Mouse (Mus musculus) heart, embryonic 12.5 days (tissue): Measurements from ENCODE around the gene Tet3. TPM values are rescaled to one million over a fixed set of nuclear protein-coding genes. Genes with fewer than 3 reads are reported as not detected.

ENCODE experiments used
- ATAC-seq: fragments of 200-750 bp; cut with Nextera tagmentation; 2 replicates; pipeline ENCODE4 v1.8.0; 2017; ENCODE audit warnings: moderate TSS enrichment, moderate library complexity; ENCODE audit not compliant: insufficient number of reproducible peaks, low FRiP score
- H3K27ac ChIP-seq: fragments of 300-500 bp; sonication (generic); 2 replicates; pipeline ENCODE4 v1.5.1; 2016; ENCODE audit warnings: mild to moderate bottlenecking, moderate library complexity; ENCODE audit not compliant: poor library complexity, severe bottlenecking
- H3K27me3 ChIP-seq: fragments of 300-500 bp; sonication (generic); replicated peaks from 2 replicates; pipeline ENCODE4 v1.6.1; 2016; ENCODE audit warnings: mild to moderate bottlenecking, moderate library complexity
- H3K36me3 ChIP-seq: fragments of 300-500 bp; sonication (generic); 2 replicates; pipeline ENCODE4 v1.6.1; 2016; ENCODE audit warnings: mild to moderate bottlenecking, moderate library complexity
- H3K4me1 ChIP-seq: fragments of 300-500 bp; sonication (generic); replicated peaks from 2 replicates; pipeline ENCODE4 v1.6.1; 2016; ENCODE audit warnings: mild to moderate bottlenecking
- H3K4me2 ChIP-seq: fragments of 300-500 bp; sonication (generic); 2 replicates; pipeline ENCODE4 v1.6.1; 2016; ENCODE audit warnings: mild to moderate bottlenecking, moderate library complexity
- H3K4me3 ChIP-seq: fragments of 300-500 bp; sonication (generic); 2 replicates; pipeline ENCODE4 v1.5.1; 2016; ENCODE audit warnings: mild to moderate bottlenecking
- H3K9ac ChIP-seq: fragments of 300-500 bp; sonication (generic); 2 replicates; pipeline ENCODE4 v1.6.1; 2016; ENCODE audit warnings: mild to moderate bottlenecking, moderate library complexity
- H3K9me3 ChIP-seq: fragments of 300-500 bp; sonication (generic); replicated peaks from 2 replicates; pipeline ENCODE4 v1.6.1; 2016; ENCODE audit warnings: mild to moderate bottlenecking, moderate library complexity
- WGBS: fragments of 180-500 bp; shearing (Covaris S2); methylation state at CpG from one replicate; pipeline ENCODE4 v1.1.7; 2016; 5-methylcytosine and 5-hydroxymethylcytosine counted together
- polyA plus RNA-seq: library from polyadenylated mRNA; unstranded; fragments of >200 nt; fragmentation: Nextera tagmentation; extraction: Ambion mirVana; gene quantifications from 2 replicates; pipeline ENCODE4 v1.2.1, GENCODE M21; 2016

Gene Tet3
- polyA plus RNA-seq, 1 experiment from 2014 or later, result 31.3 TPM

DNA sequence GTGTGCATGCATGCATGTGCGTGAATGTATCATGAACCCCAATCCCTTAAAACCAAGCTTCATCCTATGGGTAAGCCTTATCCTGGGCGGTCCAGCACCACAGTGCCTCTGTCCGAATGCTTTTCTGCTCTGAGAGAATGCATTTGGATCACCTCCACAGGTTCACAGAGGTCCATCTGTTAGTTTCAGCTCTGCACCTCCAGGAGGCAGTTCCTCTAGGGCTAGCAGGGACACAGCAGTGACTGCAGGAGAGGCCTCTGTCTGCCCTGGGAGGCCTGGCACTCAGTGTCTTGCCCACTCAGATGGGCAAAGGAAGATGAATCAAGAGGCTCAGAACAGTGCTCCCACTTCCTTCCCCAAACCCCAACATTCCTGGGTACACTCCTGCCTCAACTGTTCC is 32.3 kb downstream of the Tet3 start:
- no peak for ATAC-seq
- no peak overlapping the region for H3K4me2 ChIP-seq
- H3K27ac ChIP-seq, result no peak overlapping the region
- H3K27me3 ChIP-seq, result no peaks in the 10 kb centered on the region
- peaks cover 29% of the 10 kb centered on the region for H3K36me3 ChIP-seq
- no peaks in the 10 kb centered on the region for H3K9me3 ChIP-seq
- peaks cover 62% of the 10 kb centered on the region for H3K4me1 ChIP-seq
- WGBS, result 92% methylated on average over 3 of the region's 3 CpGs
- H3K9ac ChIP-seq, result no peak overlapping the region
- no peak overlapping the region for H3K4me3 ChIP-seq

DNA sequence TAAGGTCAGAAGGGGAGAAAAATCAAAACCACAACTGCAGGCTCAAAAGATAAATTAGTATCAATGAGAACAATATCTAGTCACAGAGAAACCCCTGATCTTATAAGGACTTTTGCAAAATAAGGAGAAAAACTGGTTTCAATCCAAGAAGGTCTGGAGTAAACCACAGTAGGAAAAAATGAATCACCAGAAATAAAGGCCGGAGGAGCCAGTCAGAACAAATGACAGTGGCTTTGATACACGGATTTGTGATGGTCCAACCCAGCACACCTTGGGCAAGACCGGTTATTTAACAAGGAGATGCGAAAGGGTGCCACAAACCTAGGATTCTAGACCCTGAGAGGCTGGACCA is 34.9 kb downstream of the Tet3 start:
- no peak for ATAC-seq
- H3K4me3 ChIP-seq, result no peak overlapping the region
- WGBS, result 78% methylated on average over 4 of the region's 4 CpGs
- peaks cover 24% of the 10 kb centered on the region for H3K36me3 ChIP-seq
- H3K4me1 ChIP-seq, result peaks cover 67% of the 10 kb centered on the region
- H3K9me3 ChIP-seq, result no peaks in the 10 kb centered on the region
- no peaks in the 10 kb centered on the region for H3K27me3 ChIP-seq
- no peak overlapping the region for H3K4me2 ChIP-seq
- H3K9ac ChIP-seq, result no peak overlapping the region
- 0 out of 2 replicates have a peak overlapping the region, but pooled peaks have one; percentile 40 for H3K27ac ChIP-seq

DNA sequence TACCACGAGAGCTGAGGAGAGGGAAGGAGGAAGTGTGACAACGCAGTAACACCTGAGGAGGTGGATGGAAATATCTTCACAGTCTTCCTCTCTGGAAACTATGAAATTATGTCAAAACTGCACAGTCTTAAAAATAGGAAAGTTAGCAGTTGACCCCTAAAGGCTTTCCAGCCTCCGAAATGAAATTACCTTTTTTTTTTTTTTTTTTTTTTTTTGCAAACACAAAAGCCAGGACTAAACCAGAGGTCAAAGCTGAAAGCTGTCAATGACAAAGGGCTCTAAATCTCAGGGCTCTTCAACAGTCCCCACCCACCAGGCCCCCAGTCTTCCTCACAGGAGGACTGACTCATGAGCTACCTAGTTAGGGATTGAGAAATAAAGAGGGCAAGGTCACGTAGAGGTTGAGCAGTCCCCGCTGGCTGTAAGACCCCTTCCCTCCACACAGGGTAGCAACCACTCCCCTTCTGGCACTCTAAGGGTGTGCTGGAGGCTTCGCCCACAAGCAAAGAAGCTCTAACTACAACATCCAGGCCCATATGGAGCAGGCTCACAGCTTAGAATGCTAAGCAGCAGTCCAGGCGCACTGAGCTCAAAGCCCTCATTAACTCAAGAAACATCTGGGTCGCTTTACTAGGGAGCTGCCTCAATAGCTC is 35.4 kb downstream of the Tet3 start:
- ATAC-seq, result no peak
- Histone ChIP-seq H3K4me3 (no peak overlapping the region), H3K9ac (0 out of 2 replicates have a peak overlapping the region, but pooled peaks have one; percentile 44), H3K4me1 (peaks cover 69% of the 10 kb centered on the region), H3K36me3 (peaks cover 24% of the 10 kb centered on the region), H3K27ac (0 out of 2 replicates have a peak overlapping the region, but pooled peaks have one; percentile 40), H3K4me2 (no peak overlapping the region), H3K27me3 (no peaks in the 10 kb centered on the region), H3K9me3 (no peaks in the 10 kb centered on the region)
- WGBS, result 52% methylated on average over 8 of the region's 8 CpGs

DNA sequence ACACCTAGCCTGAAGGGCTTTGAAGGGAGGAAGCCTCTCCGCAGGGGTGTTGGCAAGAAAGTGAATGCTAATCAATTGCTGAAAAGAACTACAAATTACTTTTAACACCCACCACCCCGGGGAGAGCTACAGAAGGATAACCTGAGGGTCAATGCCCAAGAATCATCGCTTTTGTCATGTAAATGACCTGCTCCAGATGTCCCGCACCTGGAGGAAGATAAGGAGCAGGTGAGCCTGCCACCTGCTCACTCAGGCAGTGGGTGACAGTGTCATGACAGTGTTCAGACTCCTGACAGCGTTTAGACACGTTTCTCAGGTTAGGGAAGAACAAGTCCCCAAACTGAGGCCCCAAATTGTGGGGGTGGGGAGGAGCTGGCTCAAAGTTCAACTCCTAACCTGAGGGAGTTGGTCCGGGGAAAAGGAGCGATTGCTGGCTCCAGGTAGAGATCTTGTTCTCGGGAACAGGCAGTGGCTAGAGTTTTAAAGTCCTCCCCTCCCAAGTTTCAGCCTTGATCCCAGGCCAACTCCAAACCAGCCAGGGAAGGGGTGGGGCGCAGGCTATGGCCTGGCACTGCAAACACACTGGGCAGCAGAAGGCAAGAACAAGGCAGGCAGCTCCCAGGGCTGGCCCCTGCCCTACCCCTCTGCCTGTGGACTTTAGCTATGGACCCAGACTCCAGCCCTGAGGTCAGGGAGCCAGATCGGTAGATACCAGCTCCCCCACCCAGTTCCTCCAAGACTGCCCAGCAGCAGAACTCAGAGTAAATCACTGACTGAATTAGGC is 36.8 kb downstream of the Tet3 start:
- Histone ChIP-seq H3K4me1 (peaks cover 66% of the 10 kb centered on the region), H3K36me3 (peaks cover 22% of the 10 kb centered on the region), H3K4me3 (no peak overlapping the region), H3K9ac (no peak overlapping the region), H3K4me2 (no peak overlapping the region), H3K27me3 (no peaks in the 10 kb centered on the region), H3K9me3 (no peaks in the 10 kb centered on the region), H3K27ac (no peak overlapping the region)
- WGBS, result 34% methylated on average over 11 of the region's 11 CpGs
- ATAC-seq, result 0 out of 2 replicates have a peak, but pooled peaks have one; percentile 34

DNA sequence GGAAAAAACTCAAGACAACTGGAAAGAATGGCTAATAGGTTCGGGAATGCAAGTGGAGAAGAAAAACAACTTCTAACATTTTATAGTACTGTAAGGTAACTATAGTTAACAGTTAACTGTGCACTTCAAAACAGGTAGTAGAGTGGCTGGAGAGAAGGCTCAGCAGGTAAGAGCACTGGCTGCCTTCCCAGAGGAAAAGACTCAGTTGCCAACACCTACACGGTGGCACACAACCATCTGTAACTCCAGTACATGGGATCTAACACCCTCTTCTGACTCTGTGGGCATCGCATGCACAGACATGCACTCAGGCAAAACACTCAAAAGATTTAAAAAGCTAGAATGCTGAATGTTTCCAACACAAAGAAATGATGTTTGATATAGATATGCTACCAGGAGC is 39.4 kb downstream of the Tet3 start:
- no peak for ATAC-seq
- H3K4me2 ChIP-seq, result no peak overlapping the region
- H3K9me3 ChIP-seq, result no peaks in the 10 kb centered on the region
- peaks cover 74% of the 10 kb centered on the region for H3K4me1 ChIP-seq
- WGBS, result 90% methylated on average over 3 of the region's 3 CpGs
- no peak overlapping the region for H3K4me3 ChIP-seq
- no peaks in the 10 kb centered on the region for H3K27me3 ChIP-seq
- H3K9ac ChIP-seq, result no peak overlapping the region
- peaks cover 13% of the 10 kb centered on the region; the same call in 1 of the 2 replicates for H3K36me3 ChIP-seq
- H3K27ac ChIP-seq, result no peak overlapping the region

DNA sequence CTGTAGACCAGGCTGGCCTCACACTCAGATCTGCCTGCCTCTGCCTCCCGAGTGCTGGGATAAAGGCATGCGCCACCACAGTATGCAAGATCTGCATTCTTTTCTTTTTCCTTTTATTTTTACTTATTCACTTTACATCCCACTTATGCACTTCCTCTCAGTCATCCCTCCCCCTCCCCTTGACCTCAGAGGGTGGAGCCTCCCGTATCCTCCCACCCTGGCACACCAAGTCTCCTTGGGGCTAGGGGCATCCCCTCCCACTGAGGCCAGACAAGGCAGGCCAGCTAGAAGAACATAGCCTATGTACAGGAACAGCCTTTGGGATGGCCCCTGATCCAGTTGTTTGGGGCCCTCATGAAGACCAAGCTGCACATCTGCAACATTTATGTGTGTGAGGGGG is 41.4 kb downstream of the Tet3 start:
- WGBS, result 81% methylated on average over 3 of the region's 3 CpGs
- Histone ChIP-seq H3K36me3 (peaks cover 15% of the 10 kb centered on the region; the same call in 1 of the 2 replicates), H3K27ac (no peak overlapping the region), H3K4me3 (no peak overlapping the region), H3K27me3 (no peaks in the 10 kb centered on the region), H3K9me3 (no peaks in the 10 kb centered on the region), H3K9ac (no peak overlapping the region), H3K4me2 (no peak overlapping the region), H3K4me1 (peaks cover 77% of the 10 kb centered on the region)
- ATAC-seq, result no peak

DNA sequence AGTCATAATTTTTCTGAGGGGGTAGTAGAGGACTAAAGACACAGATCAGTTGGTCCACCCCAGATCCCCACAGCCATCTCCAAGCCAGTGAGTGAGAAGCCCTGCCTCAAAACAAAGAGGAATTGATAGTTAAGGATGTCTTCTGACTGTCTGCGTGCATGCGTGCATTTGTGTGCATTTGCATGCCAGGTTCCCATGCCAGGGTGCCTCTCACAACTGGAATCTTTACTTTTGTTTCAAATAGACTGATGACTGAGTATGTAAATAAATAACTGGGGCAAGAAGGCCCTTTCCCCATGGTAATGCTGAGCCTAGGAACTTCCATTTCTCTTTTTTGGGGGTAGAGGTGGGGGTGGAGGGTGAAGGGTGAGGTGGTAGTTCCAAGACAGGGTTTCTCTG is 41.8 kb downstream of the Tet3 start:
- Histone ChIP-seq H3K36me3 (peaks cover 15% of the 10 kb centered on the region; the same call in 1 of the 2 replicates), H3K4me3 (no peak overlapping the region), H3K9ac (no peak overlapping the region), H3K4me2 (no peak overlapping the region), H3K4me1 (peaks cover 77% of the 10 kb centered on the region), H3K27ac (no peak overlapping the region), H3K9me3 (no peaks in the 10 kb centered on the region), H3K27me3 (no peaks in the 10 kb centered on the region)
- 95% methylated on average over 2 of the region's 2 CpGs for WGBS
- no peak for ATAC-seq

DNA sequence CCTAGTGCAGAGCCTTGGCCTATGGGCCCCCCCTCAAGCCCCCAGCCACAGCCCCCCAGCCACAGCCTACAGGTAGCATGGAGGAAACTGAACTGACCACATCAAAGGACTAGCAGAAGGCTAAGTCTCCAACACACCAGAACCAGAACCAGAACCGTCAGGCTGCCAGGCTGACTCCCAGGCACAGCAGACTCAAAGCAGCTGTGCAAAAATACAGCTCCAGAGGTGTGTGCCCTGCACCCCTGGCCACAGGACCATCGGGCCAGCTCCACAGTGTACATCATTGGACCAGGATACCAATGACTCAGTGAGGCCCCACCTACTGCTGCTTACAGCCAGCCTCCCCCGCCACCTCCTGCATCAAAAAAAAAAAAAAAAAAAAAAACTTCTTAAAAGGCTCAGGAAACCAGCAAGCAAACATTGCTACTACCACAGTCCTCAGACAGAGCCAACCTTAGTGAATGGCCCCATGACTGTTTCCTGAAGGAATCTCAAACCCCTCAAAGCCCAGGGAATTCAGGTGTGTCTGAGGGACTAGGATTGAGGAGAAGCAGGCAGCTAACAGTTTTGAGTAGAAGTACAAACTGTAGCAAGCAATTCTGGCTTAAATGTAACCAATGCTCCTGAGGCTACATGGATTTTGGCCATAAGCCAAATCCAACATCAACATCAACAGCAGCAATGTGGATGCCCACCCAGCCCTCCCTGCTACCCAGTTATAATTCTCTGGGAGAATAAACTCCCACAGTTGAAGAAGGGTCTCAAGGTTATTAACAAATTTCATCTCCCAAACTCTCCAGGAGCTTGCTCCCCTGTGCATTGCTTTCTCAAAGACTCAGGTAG is 42.4 kb downstream of the Tet3 start:
- H3K9me3 ChIP-seq, result no peaks in the 10 kb centered on the region
- H3K4me1 ChIP-seq, result peaks cover 77% of the 10 kb centered on the region
- no peak overlapping the region for H3K4me2 ChIP-seq
- no peaks in the 10 kb centered on the region for H3K27me3 ChIP-seq
- no peak overlapping the region for H3K9ac ChIP-seq
- ATAC-seq, result no peak
- 76% methylated on average over 3 of the region's 3 CpGs for WGBS
- 0 out of 2 replicates have a peak overlapping the region, but pooled peaks have one; percentile 23 for H3K27ac ChIP-seq
- H3K36me3 ChIP-seq, result peaks cover 15% of the 10 kb centered on the region; the same call in 1 of the 2 replicates
- no peak overlapping the region for H3K4me3 ChIP-seq

DNA sequence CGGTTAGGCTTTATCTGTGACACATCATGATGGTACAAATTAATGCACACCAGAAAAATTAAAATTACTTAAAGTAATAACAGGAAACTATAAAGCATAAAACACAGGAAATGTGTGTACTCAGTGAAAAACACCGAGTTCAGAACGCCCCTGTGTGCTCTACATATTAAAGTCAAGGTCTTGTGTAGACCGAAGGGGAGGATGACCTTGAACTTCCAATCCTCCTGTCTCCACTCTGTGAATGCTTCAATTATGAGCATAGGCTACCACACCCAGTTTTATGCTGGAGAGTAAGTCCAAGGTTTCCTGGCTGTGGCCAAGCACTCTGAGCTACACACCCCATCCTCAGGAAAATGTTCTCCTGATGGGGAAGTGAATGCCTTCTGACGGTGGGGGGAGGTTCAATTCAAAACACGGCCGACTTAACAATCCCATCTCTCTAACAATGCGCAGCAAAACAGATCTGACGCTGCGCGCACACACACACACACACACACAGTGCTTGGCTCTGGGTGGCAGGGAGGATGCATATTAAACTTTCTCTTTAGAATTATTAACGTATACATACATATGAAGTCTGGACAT is 43.4 kb downstream of the Tet3 start:
- no peak for ATAC-seq
- H3K36me3 ChIP-seq, result peaks cover 12% of the 10 kb centered on the region; the same call in 1 of the 2 replicates
- H3K27ac ChIP-seq, result no peak overlapping the region
- no peak overlapping the region for H3K4me2 ChIP-seq
- H3K9ac ChIP-seq, result no peak overlapping the region
- no peaks in the 10 kb centered on the region for H3K27me3 ChIP-seq
- no peak overlapping the region for H3K4me3 ChIP-seq
- WGBS, result 83% methylated on average over 12 of the region's 12 CpGs
- H3K4me1 ChIP-seq, result peaks cover 81% of the 10 kb centered on the region
- no peaks in the 10 kb centered on the region for H3K9me3 ChIP-seq

DNA sequence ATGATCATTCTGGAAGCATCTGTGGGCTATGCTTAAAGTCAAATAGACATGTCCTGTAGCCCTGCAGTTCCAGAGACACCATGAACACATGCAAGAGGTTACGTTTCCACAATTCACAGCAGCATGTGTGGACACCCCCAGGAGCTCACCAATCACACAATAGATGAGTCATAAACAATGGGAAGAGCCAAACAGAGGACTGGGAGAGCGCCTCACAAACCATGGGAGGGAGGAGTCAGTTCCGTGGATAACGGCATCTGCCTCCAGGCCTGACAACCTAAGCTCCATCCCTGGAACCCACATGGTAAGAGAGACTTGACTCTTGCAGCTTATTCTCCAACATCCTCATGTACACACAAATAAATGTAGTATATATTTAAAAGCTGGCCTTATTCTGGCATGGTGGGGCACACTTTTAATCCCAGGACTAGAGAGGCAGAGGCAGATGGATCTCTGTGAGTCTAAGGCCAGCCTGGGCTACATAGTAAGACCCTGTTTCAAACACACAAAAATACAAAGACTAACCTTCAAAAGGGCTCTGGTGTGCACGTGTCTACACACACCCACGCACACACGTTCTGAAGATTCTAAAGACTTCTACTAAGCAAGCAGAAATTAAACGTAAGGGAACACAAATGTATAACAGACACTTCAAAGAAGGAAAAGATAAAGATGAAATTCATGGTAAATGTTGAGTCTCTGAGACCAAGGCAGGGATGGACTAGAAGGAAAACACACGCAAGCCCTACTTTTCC is 44.1 kb downstream of the Tet3 start:
- H3K9ac ChIP-seq, result no peak overlapping the region
- no peaks in the 10 kb centered on the region for H3K9me3 ChIP-seq
- H3K27me3 ChIP-seq, result no peaks in the 10 kb centered on the region
- peaks cover 11% of the 10 kb centered on the region; the same call in 1 of the 2 replicates for H3K36me3 ChIP-seq
- 84% methylated on average over 9 of the region's 9 CpGs for WGBS
- H3K4me3 ChIP-seq, result no peak overlapping the region
- no peak overlapping the region for H3K4me2 ChIP-seq
- H3K4me1 ChIP-seq, result peaks cover 86% of the 10 kb centered on the region
- no peak for ATAC-seq
- no peak overlapping the region for H3K27ac ChIP-seq
